Mouse (Mus musculus): Measurements from ENCODE around the gene Yap1. TPM values are rescaled to one million over a fixed set of nuclear protein-coding genes. Genes with fewer than 3 reads are reported as not detected.

The Yap1 gene
- polyA plus RNA-seq, 1 experiment = 0.99 TPM

DNA sequence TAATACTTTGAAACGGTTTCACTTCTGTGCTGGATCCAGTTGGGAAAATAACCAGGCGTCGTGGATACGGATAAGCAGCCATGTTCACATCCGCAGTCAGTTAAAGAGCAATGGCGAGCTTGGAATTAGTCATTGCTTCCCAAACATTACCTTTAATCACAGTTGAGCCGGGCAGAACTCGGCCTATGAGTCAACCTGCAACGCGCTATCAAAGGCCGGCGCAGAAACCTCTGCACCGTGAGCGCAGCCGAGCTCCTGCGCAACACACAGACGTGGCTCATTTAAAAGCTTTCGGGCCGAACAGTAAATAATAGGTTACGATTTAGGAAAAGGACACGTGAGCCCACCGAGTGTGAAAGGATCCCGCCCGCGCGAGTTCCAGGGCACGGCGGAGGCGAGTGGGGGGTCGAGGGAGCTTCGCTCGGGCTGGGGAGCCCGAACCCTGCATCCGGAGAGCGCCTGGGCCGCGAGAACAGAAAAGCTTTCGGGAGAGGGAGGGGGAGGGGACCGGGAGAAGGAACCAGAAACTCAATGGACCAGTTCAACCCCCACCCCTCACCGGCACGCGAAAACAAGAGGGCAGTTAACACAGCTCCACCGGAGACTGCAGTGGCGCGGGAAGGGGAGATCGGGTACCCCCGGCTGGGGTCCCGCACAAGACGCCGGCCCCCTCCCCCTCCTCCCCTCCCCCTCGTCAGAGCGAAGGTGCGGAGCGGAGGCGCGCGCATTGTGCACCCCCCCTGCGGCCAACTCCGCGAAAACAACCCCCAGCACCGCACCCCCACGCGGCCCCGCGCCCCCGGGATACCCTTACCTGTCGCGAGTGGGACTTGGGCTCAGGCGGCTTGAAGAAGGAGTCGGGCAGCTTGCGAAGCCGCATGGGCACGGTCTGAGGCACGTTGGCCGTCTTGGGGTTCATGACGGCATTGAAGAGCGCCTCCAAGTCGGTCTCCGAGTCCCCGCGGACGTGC, 810 bp downstream of the Yap1 start:
- Histone ChIP-seq H3K4me3 (ENCODE audit: insufficient read depth, low read length) (no peak overlapping the region), H3K4me1 (ENCODE audit: control insufficient read depth, insufficient read depth, low read length) (no peaks in the 10 kb centered on the region), H3K27ac (ENCODE audit: insufficient read depth, low read depth, low read length) (no peak overlapping the region)
- TF ChIP-seq CTCF (IDR thresholded peaks at IDR 0.05; ENCODE audit: low read depth, low read length) (no peak), POLR2A (IDR thresholded peaks at IDR 0.05; ENCODE audit: borderline replicate concordance, low read depth, low read length) (no peak)

DNA sequence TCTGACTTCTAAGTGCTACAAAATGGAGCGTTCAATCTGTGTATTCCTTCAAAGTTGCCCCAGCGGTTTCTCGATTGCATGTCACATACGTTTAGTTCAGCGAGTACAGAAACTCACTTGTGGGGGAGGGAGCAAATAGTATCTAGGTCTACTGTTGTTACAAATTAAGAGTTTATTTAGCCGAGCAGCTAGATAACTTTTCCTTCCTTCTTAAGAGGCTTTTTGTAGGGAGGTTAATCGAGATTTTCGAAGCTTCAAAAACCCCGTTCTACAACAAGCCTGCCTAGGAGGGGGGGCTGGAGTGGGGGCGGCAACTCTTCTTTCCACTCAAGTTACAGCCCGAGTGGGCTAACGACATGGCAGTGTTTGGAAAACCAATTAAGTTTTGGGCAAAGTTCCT, 1.6 kb downstream of the Yap1 start:
- H3K4me3 ChIP-seq (ENCODE audit: insufficient read depth, low read length) = no peak overlapping the region
- no peaks in the 10 kb centered on the region for H3K4me1 ChIP-seq (ENCODE audit: control insufficient read depth, insufficient read depth, low read length)
- no peak overlapping the region for H3K27ac ChIP-seq (ENCODE audit: insufficient read depth, low read depth, low read length)
- TF ChIP-seq CTCF (IDR thresholded peaks at IDR 0.05; ENCODE audit: low read depth, low read length) = no peak
- TF ChIP-seq POLR2A (IDR thresholded peaks at IDR 0.05; ENCODE audit: borderline replicate concordance, low read depth, low read length) = no peak

DNA sequence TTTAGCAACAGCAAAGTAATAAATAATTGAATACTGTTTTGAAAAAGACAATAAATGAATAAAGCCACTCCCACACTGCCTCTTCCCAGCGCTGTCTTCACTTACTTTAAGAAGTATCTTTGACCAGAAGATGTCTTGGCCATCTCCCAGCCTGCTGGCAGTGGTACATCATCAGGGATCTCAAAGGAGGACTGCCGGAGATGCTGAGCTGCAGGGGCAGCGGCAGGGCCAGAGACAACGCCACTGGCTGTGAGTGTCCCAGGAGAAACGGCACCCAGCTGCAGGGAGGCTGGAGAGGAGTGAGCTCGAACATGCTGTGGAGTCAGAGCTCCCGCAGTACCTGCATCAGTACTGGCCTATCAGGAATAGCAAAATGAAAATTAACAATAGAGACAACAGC, 3.0 kb downstream of the Yap1 start:
- TF ChIP-seq POLR2A (IDR thresholded peaks at IDR 0.05; ENCODE audit: borderline replicate concordance, low read depth, low read length) = no peak
- no peak for TF ChIP-seq CTCF (IDR thresholded peaks at IDR 0.05; ENCODE audit: low read depth, low read length)
- Histone ChIP-seq H3K27ac (ENCODE audit: insufficient read depth, low read depth, low read length) (no peak overlapping the region), H3K4me3 (ENCODE audit: insufficient read depth, low read length) (no peak overlapping the region), H3K4me1 (ENCODE audit: control insufficient read depth, insufficient read depth, low read length) (no peaks in the 10 kb centered on the region)

DNA sequence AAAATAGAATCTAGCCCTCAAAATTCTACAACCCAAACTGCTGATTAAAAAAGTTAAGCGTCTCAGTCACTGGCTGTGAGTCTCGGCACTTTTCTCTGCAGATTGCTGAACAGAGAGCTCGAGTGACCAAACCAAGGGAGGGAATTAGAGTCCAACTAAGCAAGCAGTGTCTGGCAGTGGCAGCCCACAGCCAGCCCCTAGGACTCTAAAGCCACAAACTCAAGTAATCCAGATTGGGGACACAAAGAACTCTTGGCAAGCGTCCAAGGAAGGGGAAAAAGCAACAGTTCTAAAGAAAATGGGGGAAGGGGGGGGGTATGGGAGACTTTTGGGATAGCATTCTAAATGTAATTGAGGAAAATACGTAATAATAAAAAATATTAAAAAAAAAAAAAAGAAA, 10.1 kb downstream of the Yap1 start:
- no peaks in the 10 kb centered on the region for H3K4me1 ChIP-seq (ENCODE audit: control insufficient read depth, insufficient read depth, low read length)
- H3K27ac ChIP-seq (ENCODE audit: insufficient read depth, low read depth, low read length) = no peak overlapping the region

DNA sequence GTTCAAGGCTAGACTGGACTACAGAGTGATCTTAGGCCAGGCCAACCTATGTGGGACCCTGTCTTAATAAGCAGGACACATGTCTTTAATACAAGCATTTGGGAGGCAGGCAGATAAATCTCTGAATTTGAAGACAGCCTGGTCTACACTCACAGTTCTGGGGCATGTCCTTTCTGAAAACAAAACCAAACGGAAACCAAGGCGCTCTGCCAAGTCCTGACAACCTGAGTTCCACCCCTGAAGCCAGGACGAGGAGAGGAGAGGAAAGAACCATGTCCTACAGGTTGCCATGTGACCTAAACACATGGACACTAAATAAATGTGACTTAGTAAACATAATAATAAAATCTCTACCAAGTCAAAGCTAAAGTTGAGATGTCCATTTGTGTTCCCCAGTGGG, 11.7 kb downstream of the Yap1 start:
- Histone ChIP-seq H3K4me1 (ENCODE audit: control insufficient read depth, insufficient read depth, low read length) (no peaks in the 10 kb centered on the region), H3K27ac (ENCODE audit: insufficient read depth, low read depth, low read length) (no peak overlapping the region), H3K4me3 (ENCODE audit: insufficient read depth, low read length) (no peak overlapping the region)
- TF ChIP-seq POLR2A (IDR thresholded peaks at IDR 0.05; ENCODE audit: borderline replicate concordance, low read depth, low read length) (no peak), CTCF (IDR thresholded peaks at IDR 0.05; ENCODE audit: low read depth, low read length) (no peak)

More for the DNA sequence above, 10.1 kb downstream of the Yap1 start:
- H3K4me3 ChIP-seq (ENCODE audit: insufficient read depth, low read length) = no peak overlapping the region
- TF ChIP-seq POLR2A (IDR thresholded peaks at IDR 0.05; ENCODE audit: borderline replicate concordance, low read depth, low read length) = no peak
- no peak for TF ChIP-seq CTCF (IDR thresholded peaks at IDR 0.05; ENCODE audit: low read depth, low read length)

DNA sequence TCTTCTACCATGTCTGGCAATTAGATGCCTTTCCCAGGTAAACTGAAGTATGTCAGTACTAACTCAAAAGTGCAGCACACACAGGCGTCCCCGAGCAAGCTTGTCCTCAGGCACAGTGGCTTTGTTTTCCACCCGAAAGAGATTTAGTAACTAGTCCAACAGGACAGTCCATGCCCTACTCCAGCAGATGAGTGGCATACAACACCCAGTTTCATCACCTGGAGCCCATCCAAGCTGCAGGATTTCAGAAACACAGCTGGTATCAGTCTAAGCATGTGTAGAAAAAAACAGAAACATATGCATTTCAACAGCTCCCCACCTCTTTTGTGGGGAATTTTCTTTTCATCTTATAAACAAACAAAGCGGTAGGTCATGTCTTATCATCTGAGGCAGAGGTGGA, 13.5 kb downstream of the Yap1 start:
- TF ChIP-seq CTCF (IDR thresholded peaks at IDR 0.05; ENCODE audit: low read depth, low read length) (no peak), POLR2A (IDR thresholded peaks at IDR 0.05; ENCODE audit: borderline replicate concordance, low read depth, low read length) (no peak)
- H3K4me1 ChIP-seq (ENCODE audit: control insufficient read depth, insufficient read depth, low read length) = no peaks in the 10 kb centered on the region
- H3K27ac ChIP-seq (ENCODE audit: insufficient read depth, low read depth, low read length) = no peak overlapping the region
- H3K4me3 ChIP-seq (ENCODE audit: insufficient read depth, low read length) = no peak overlapping the region

DNA sequence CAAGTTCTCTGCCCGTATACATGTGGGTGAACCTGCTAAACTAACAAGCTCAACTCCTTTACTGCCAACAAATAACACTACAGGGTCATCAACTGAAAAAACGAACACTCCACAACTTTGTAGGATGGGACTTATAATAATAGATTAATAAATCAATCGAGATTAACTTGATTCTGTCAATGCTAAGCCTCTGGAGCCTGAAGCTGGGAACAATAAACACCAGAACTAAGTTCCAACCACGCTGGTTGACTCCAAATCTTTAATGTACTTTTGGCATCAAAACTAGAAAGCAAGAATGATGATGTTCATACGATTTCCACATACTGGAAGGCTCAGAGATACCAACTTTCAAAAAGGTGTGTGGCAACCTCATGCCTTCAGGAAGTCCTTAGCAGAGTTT, 17.3 kb downstream of the Yap1 start:
- no peak for TF ChIP-seq CTCF (IDR thresholded peaks at IDR 0.05; ENCODE audit: low read depth, low read length)
- no peak for TF ChIP-seq POLR2A (IDR thresholded peaks at IDR 0.05; ENCODE audit: borderline replicate concordance, low read depth, low read length)
- Histone ChIP-seq H3K4me1 (ENCODE audit: control insufficient read depth, insufficient read depth, low read length) (no peaks in the 10 kb centered on the region), H3K27ac (ENCODE audit: insufficient read depth, low read depth, low read length) (no peak overlapping the region), H3K4me3 (ENCODE audit: insufficient read depth, low read length) (no peak overlapping the region)

DNA sequence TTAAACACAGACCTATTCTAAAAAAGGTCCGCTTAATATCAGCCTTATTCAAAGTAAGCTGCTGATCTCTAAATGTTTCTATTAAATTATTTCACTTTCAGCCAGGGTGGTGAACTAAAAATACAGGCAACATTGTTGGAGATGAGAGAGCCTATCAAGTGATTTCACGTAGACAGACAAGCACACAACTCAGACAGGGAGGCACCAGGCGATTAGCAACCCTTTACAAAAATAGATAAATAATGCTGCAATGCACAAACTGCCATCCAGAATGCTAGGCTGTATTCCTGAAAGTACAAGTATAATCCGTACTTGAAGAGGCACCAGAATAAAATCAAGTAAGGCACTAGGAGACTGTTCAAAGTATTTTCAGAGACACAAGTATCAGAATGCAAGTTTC, 20.1 kb downstream of the Yap1 start:
- H3K4me3 ChIP-seq (ENCODE audit: insufficient read depth, low read length) = no peak overlapping the region
- no peak for TF ChIP-seq CTCF (IDR thresholded peaks at IDR 0.05; ENCODE audit: low read depth, low read length)
- no peak for TF ChIP-seq POLR2A (IDR thresholded peaks at IDR 0.05; ENCODE audit: borderline replicate concordance, low read depth, low read length)
- no peaks in the 10 kb centered on the region for H3K4me1 ChIP-seq (ENCODE audit: control insufficient read depth, insufficient read depth, low read length)
- H3K27ac ChIP-seq (ENCODE audit: insufficient read depth, low read depth, low read length) = no peak overlapping the region

DNA sequence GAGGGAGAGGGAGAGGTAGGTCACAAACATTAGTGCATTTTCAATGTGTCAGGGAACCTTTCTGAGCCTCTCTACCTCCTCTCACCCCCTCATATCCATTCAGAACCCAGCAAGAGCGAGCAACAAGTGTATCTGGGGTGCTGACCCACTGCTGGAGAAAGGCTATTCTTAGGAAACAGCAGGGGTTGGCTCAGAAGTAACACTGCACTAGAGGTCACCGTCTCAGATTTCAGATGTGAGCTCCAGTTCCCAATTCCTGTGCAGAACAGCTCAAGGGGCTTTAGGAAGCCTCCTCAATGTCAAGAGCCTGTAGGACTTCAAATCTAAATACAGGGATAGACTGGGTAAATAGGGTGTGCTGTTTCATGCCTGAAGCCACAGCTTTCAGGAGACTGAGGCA, 20.7 kb downstream of the Yap1 start:
- H3K27ac ChIP-seq (ENCODE audit: insufficient read depth, low read depth, low read length) = no peak overlapping the region
- no peaks in the 10 kb centered on the region for H3K4me1 ChIP-seq (ENCODE audit: control insufficient read depth, insufficient read depth, low read length)
- no peak overlapping the region for H3K4me3 ChIP-seq (ENCODE audit: insufficient read depth, low read length)
- TF ChIP-seq POLR2A (IDR thresholded peaks at IDR 0.05; ENCODE audit: borderline replicate concordance, low read depth, low read length) (no peak), CTCF (IDR thresholded peaks at IDR 0.05; ENCODE audit: low read depth, low read length) (no peak)

DNA sequence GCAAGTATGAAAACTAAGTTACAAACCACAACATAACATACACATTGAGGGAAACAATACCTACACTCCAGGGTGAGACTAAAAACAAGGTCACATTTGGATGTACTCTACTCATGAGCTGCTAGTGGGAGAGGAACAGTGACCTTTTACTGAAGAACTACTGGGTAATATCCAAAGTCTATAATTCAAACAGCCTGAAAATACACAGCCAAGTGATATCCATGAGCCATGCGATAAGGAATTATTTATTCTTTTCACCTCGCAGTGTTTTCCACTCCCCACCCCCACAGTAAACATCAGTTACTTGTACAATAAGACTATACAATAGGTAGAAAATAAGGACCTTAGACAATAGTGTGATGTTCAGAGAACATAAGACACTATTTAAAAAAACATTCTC, 24.2 kb downstream of the Yap1 start:
- Histone ChIP-seq H3K27ac (ENCODE audit: insufficient read depth, low read depth, low read length) (no peak overlapping the region), H3K4me3 (ENCODE audit: insufficient read depth, low read length) (no peak overlapping the region), H3K4me1 (ENCODE audit: control insufficient read depth, insufficient read depth, low read length) (no peaks in the 10 kb centered on the region)
- TF ChIP-seq CTCF (IDR thresholded peaks at IDR 0.05; ENCODE audit: low read depth, low read length) (no peak), POLR2A (IDR thresholded peaks at IDR 0.05; ENCODE audit: borderline replicate concordance, low read depth, low read length) (no peak)
